Comparison of ENCODE assay signal across 9 mouse cellular contexts in genomic region chr16:75779271-75779670, GRCm38 (mm10). TPM values are rescaled to one million over a fixed set of nuclear protein-coding genes. Genes with fewer than 3 reads are reported as not detected.
DNase-seq lines count a peak whose midpoint lies in the region; ATAC-seq and TF ChIP-seq lines count a peak whose summit lies in the region.
"Had no signal": no experiment of that assay in that cellular context is flagged by ENCODE, and none has a peak within 500 bp of the region (broad histone marks: within the 10 kb centered on the region; RNA-seq: fewer than 3 reads in every experiment).

No protein-coding gene starts in this region.

- peak; percentile 23 for DNase-seq in hindbrain, embryonic 11.5 days (ENCODE audit: low spot score)
- peak; percentile 65 for DNase-seq in 3T3-L1 (ENCODE audit: low read depth, low spot score)
- peak; percentile 69 for DNase-seq in MEL (ENCODE audit: low read depth, low spot score)
- peak; percentile 20 for DNase-seq in forelimb bud, embryonic 11.5 days (ENCODE audit: low read depth, low spot score)
- DNase-seq in spleen, postnatal 36 days (ENCODE audit: low spot score in 2 of 2), result no peak
- no peak for DNase-seq in ovary, postnatal 10 days (ENCODE audit: low spot score)
- DNase-seq in right cerebral cortex, postnatal 10 days (ENCODE audit: low spot score in 2 of 2), result no peak

- H3K27me3 ChIP-seq in hindbrain, embryonic 11.5 days (ENCODE audit: control insufficient read depth, insufficient read depth, low read length), result no peaks in the 10 kb centered on the region
- H3K27me3 ChIP-seq in hindbrain, embryonic 13.5 days, result no peaks in the 10 kb centered on the region
- no peaks in the 10 kb centered on the region for H3K27me3 ChIP-seq in MEL (ENCODE audit: control insufficient read depth in 1 of 2, insufficient read depth in 2 of 2, low read length in 2 of 2)
- H3K27me3 ChIP-seq: megakaryocyte, embryonic 14.5 days had no signal

- no peak for ATAC-seq in hindbrain, embryonic 11.5 days (ENCODE audit: low FRiP score)
- ATAC-seq in hindbrain, embryonic 13.5 days (ENCODE audit: low FRiP score), result no peak

- peak in 2 of 3 experiments; percentile 49 to 86; a peak in 4 of 6 replicates for TF ChIP-seq CTCF in MEL (IDR thresholded peaks at IDR 0.05 in 2 of 3, conservative IDR thresholded peaks at IDR 0.05 in 1 of 3; ENCODE audit: control insufficient read depth in 1 of 3, insufficient read depth in 1 of 3, low read depth in 2 of 3, low read length in 3 of 3, poor library complexity in 1 of 3, severe bottlenecking in 1 of 3)

- H3K36me3 ChIP-seq in hindbrain, embryonic 11.5 days (ENCODE audit: control insufficient read depth, insufficient read depth, low read length), result no peaks in the 10 kb centered on the region
- no peaks in the 10 kb centered on the region for H3K36me3 ChIP-seq in hindbrain, embryonic 13.5 days
- no peaks in the 10 kb centered on the region for H3K36me3 ChIP-seq in MEL (ENCODE audit: control insufficient read depth in 1 of 2, insufficient read depth in 2 of 2, low read length in 2 of 2)

- TF ChIP-seq RAD21 in MEL (IDR thresholded peaks at IDR 0.05; ENCODE audit: low read depth, low read length), result peak; percentile 99

- H3K9me3 ChIP-seq in hindbrain, embryonic 11.5 days (ENCODE audit: control insufficient read depth, low read length), result no peaks in the 10 kb centered on the region
- no peaks in the 10 kb centered on the region for H3K9me3 ChIP-seq in hindbrain, embryonic 13.5 days
- no peaks in the 10 kb centered on the region for H3K9me3 ChIP-seq in MEL (replicated peaks; ENCODE audit: insufficient read depth, low read length)
- H3K9me3 ChIP-seq: megakaryocyte, embryonic 14.5 days had no signal

- H3K9ac ChIP-seq in hindbrain, embryonic 11.5 days (ENCODE audit: low read depth, low read length), result no peak overlapping the region
- no peak overlapping the region for H3K9ac ChIP-seq in hindbrain, embryonic 13.5 days
- no peak overlapping the region for H3K9ac ChIP-seq in MEL (ENCODE audit: control insufficient read depth, low read depth, low read length, poor library complexity, severe bottlenecking)

- WGBS in hindbrain, embryonic 11.5 days, result 51% methylated on average over 1 of the region's 1 CpGs
- WGBS in hindbrain, embryonic 13.5 days, result 44% methylated on average over 1 of the region's 1 CpGs

- TF ChIP-seq EP300 in MEL (IDR thresholded peaks at IDR 0.05; ENCODE audit: low read depth in 1 of 2, low read length in 2 of 2), result no peak

- no peak overlapping the region for H3K4me3 ChIP-seq in hindbrain, embryonic 11.5 days (ENCODE audit: low read depth, low read length)
- no peak overlapping the region for H3K4me3 ChIP-seq in hindbrain, embryonic 13.5 days
- H3K4me3 ChIP-seq in MEL (ENCODE audit: control insufficient read depth in 1 of 2, insufficient read depth in 1 of 2, low read depth in 2 of 2, low read length in 2 of 2), result no peak overlapping the region
- H3K4me3 ChIP-seq: megakaryocyte, embryonic 14.5 days had no signal

- H3K4me1 ChIP-seq in hindbrain, embryonic 11.5 days (replicated peaks; ENCODE audit: control insufficient read depth, insufficient read depth, low read length), result no peaks in the 10 kb centered on the region
- H3K4me1 ChIP-seq in hindbrain, embryonic 13.5 days (replicated peaks), result no peaks in the 10 kb centered on the region
- H3K4me1 ChIP-seq in MEL (ENCODE audit: control insufficient read depth in 1 of 2, insufficient read depth in 2 of 2, low read length in 2 of 2), result no peaks in the 10 kb centered on the region

- H3K27ac ChIP-seq in hindbrain, embryonic 11.5 days (ENCODE audit: low read depth, low read length), result no peak overlapping the region
- H3K27ac ChIP-seq in hindbrain, embryonic 13.5 days, result no peak overlapping the region
- no peak overlapping the region for H3K27ac ChIP-seq in MEL (ENCODE audit: control insufficient read depth, low read depth, low read length)

- H3K79me2 ChIP-seq in MEL (ENCODE audit: control insufficient read depth, insufficient read depth, low read length, poor library complexity), result no peaks in the 10 kb centered on the region

- no peak overlapping the region for H3K4me2 ChIP-seq in hindbrain, embryonic 11.5 days (replicated peaks; ENCODE audit: low read depth, low read length)
- H3K4me2 ChIP-seq in hindbrain, embryonic 13.5 days, result no peak overlapping the region

- TF ChIP-seq POLR2A in MEL (IDR thresholded peaks at IDR 0.05; ENCODE audit: control insufficient read depth in 1 of 2, insufficient read depth in 1 of 2, low read depth in 1 of 2, low read length in 2 of 2, poor library complexity in 1 of 2), result no peak

TF ChIP-seq in MEL, 35 proteins besides CTCF, POLR2A, EP300 and RAD21:
- no peak for TF ChIP-seq CHD1 (IDR thresholded peaks at IDR 0.05; ENCODE audit: low read depth, low read length)
- peak; percentile 99 for TF ChIP-seq ZC3H11A (IDR thresholded peaks at IDR 0.05; ENCODE audit: low read depth, low read length)
- peak; percentile 99 for TF ChIP-seq SMC3 (IDR thresholded peaks at IDR 0.05; ENCODE audit: low read depth, low read length)
TF ChIP-seq in MEL: peak in this region for 2.

RNA-seq across cellular contexts. Expression of gene Hspa13, which starts 12.4 kb away (rescaled TPM):
- polyA plus RNA-seq in hindbrain, embryonic 11.5 days (2014; fragmentation: Nextera tagmentation; extraction: Ambion mirVana), result 40.4 and 44.6 TPM in 2 replicates
- 40.1 and 40.6 TPM in 2 replicates for polyA plus RNA-seq in hindbrain, embryonic 13.5 days (2015; fragmentation: Nextera tagmentation; extraction: Ambion mirVana)
- 17.6 and 18.4 TPM in 2 replicates for total RNA-seq in MEL (2012; rRNA removed)
- 10 to 100 TPM in 1 of 2 experiments, not detected in 1; 16.0 TPM for polyA plus RNA-seq in MEL (2012; ENCODE audit: insufficient read depth in 1 of 2, insufficient read length in 2 of 2, low read depth in 1 of 2, low replicate concordance in 2 of 2, missing spikeins in 1 of 2)

Comparison
In these comparisons a context has a peak if more than half of its experiments do, and no peak if none do; other contexts are left out.
1. DNase-seq: peak in hindbrain, embryonic 11.5 days (single experiment), 3T3-L1 (single experiment), MEL (single experiment) and forelimb bud, embryonic 11.5 days (single experiment); none in spleen, postnatal 36 days (0 of 2), ovary, postnatal 10 days (single experiment) and right cerebral cortex, postnatal 10 days (0 of 2).